Mouse (Mus musculus): ENCODE data around the gene Akap14.

DNA sequence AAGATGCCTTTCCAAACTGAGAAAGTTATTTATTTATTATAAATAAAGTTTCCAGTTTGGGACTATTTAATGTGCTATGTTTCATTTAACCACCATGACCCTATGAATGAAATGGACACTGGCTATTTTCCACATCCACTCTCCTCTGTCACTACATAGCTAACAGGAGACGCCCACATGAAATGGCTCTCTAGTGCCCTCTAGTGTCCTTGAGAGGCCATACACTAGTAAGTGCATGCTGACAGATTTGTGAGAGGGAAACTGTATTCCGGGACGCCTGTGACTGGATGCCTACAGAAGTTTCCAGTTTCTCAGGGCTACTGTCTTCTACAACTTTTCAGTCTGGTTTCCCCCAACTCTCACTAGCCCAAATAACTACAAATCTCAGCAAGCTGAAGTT is 1.6 kb downstream of the Akap14 start:
- TF ChIP-seq CTCF (IDR thresholded peaks at IDR 0.05; ENCODE audit: borderline replicate concordance, control insufficient read depth, extremely low read depth, insufficient read depth, low read length, poor library complexity) (no peak), POLR2A (IDR thresholded peaks at IDR 0.05; ENCODE audit: control insufficient read depth, extremely low read depth, insufficient read depth, low read length, poor library complexity) (no peak)

Data from thymus, adult 2 months (tissue).